Mouse (Mus musculus) embryonic facial prominence, embryonic 14.5 days (tissue): ENCODE results near the gene Olfr912. TPM values are rescaled to one million over a fixed set of nuclear protein-coding genes. Genes with fewer than 3 reads are reported as not detected.

ENCODE experiments used
- ATAC-seq: fragments of 200-750 bp; cut with Nextera tagmentation; 2 replicates; pipeline ENCODE4 v1.8.0; 2017; ENCODE audit warnings: low read depth, moderate number of reproducible peaks, moderate TSS enrichment
- DNase-seq: peaks from one replicate; pipeline ENCODE4 v3.0.0-alpha.2; 2015; ENCODE audit warnings: low spot score
- H3K27ac ChIP-seq: fragments of 300-500 bp; sonication (generic); replicated peaks from 2 replicates; pipeline ENCODE4 v1.5.1; 2014; ENCODE audit warnings: low read depth, mild to moderate bottlenecking, low read length, moderate library complexity
- H3K27me3 ChIP-seq: fragments of 300-500 bp; sonication (generic); replicated peaks from 2 replicates; pipeline ENCODE4 v1.6.1; 2014; ENCODE audit warnings: low read length; ENCODE audit not compliant: control insufficient read depth, insufficient read depth
- H3K36me3 ChIP-seq: fragments of 300-500 bp; sonication (generic); 2 replicates; pipeline ENCODE4 v1.6.1; 2014; ENCODE audit warnings: low read length, mixed read lengths; ENCODE audit not compliant: control insufficient read depth, insufficient read depth
- H3K4me1 ChIP-seq: fragments of 300-500 bp; sonication (generic); 2 replicates; pipeline ENCODE4 v1.6.1; 2014; ENCODE audit warnings: antibody characterized with exemption, low read length; ENCODE audit not compliant: control insufficient read depth, insufficient read depth
- H3K4me2 ChIP-seq: fragments of 300-500 bp; sonication (generic); 2 replicates; pipeline ENCODE4 v1.6.1; 2014; ENCODE audit warnings: low read depth, mild to moderate bottlenecking, low read length, moderate library complexity, mixed read lengths
- H3K4me3 ChIP-seq: fragments of 300-500 bp; sonication (generic); 2 replicates; pipeline ENCODE4 v1.5.1; 2014; ENCODE audit warnings: low read depth, mild to moderate bottlenecking, low read length
- H3K9ac ChIP-seq: fragments of 300-500 bp; sonication (generic); 2 replicates; pipeline ENCODE4 v1.6.1; 2014; ENCODE audit warnings: low read depth, mild to moderate bottlenecking, low read length, moderate library complexity, mixed read lengths
- H3K9me3 ChIP-seq: fragments of 300-500 bp; sonication (generic); 2 replicates; pipeline ENCODE4 v1.6.1; 2016; ENCODE audit warnings: low read length; ENCODE audit not compliant: control insufficient read depth
- WGBS: fragments of 180-500 bp; shearing (Covaris S2); extraction: QIAGEN DNeasy Blood & Tissue Kit; methylation state at CpG from one replicate; pipeline ENCODE4 v1.1.7; 2014; 5-methylcytosine and 5-hydroxymethylcytosine counted together
- polyA plus RNA-seq: library from polyadenylated mRNA; unstranded; fragments of >200 nt; fragmentation: Nextera tagmentation; extraction: Ambion mirVana; gene quantifications from 2 replicates; pipeline ENCODE4 v1.2.1, GENCODE M21; 2014

The Olfr912 gene
- polyA plus RNA-seq: 0.04 TPM in 1 of 2 replicates, not detected in the other

DNA sequence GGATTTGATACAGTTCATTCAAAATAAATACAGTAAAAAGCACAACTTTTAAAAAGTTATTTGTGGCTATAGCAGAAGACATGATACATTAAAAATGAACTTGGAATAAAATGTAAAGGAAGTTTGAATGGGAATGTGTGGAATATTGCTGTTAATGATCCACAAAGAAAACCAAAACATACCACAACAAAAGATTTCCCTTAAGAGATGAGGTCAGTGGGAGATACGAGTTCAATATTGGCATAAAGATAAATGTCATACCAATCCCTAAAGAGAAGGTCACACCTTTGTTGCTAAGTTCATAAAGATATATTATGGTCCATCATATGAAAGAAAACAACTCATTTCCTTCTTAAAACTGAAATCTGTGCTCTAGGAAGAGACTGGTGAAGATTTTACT, at the start of gene Olfr912:
Gene Olfr912, plus strand, starts transcription at position 301 of the 400 bp plus-strand sequence.
- Histone ChIP-seq H3K4me1 (no peaks in the 10 kb centered on the region), H3K27me3 (no peaks in the 10 kb centered on the region), H3K4me3 (no peak within 1 kb of the TSS), H3K9me3 (no peaks in the 10 kb centered on the region), H3K9ac (no peak within 1 kb of the TSS), H3K4me2 (no peak within 1 kb of the TSS), H3K27ac (no peak within 1 kb of the TSS), H3K36me3 (no peaks in the 10 kb centered on the region)
- DNase-seq (no peak), ATAC-seq (no peak)
- WGBS: 81% methylated on average over 1 of the region's 1 CpGs

DNA sequence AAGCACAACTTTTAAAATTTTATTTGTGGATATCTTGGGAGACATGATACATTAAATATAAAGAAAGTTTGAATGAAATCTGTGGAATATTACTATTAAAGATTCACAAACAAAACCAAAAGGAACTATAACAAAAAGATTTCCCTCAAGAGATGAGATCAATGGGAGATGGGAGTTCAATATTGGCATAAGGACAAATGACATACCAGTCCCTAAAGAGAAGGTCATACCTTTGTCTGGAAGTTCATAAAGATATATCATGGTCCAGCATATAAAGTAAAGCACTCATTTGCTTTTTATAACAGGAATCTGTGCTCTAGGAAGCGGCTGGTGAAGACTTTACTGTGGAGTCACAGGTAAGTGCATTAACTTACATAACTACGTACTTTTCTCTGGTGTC, 42.4 kb upstream of the Olfr912 start, which contains the start of gene Olfr910:
Gene Olfr910, plus strand, starts transcription at position 301 of the 400 bp plus-strand sequence.
- no peaks in the 10 kb centered on the region for H3K4me1 ChIP-seq
- H3K27me3 ChIP-seq: no peaks in the 10 kb centered on the region
- no peak within 1 kb of the TSS for H3K4me2 ChIP-seq
- H3K27ac ChIP-seq: no peak within 1 kb of the TSS
- no peak for ATAC-seq
- no peaks in the 10 kb centered on the region for H3K36me3 ChIP-seq
- no peak within 1 kb of the TSS for H3K4me3 ChIP-seq
- 88% methylated on average over 2 of the region's 2 CpGs for WGBS
- no peak within 1 kb of the TSS for H3K9ac ChIP-seq
- DNase-seq: no peak
- H3K9me3 ChIP-seq: 0 out of 2 replicates have a peak, but pooled peaks cover 5% of the 10 kb centered on the region

GRCm38 (mm10) chr9:38591056-38591455, 11.1 kb downstream of the Olfr912 start:
- Histone ChIP-seq H3K9me3 (no peaks in the 10 kb centered on the region), H3K4me1 (no peaks in the 10 kb centered on the region), H3K4me3 (no peak overlapping the region), H3K9ac (no peak overlapping the region), H3K36me3 (no peaks in the 10 kb centered on the region), H3K27me3 (no peaks in the 10 kb centered on the region), H3K27ac (no peak overlapping the region), H3K4me2 (no peak overlapping the region)
- DNase-seq: no peak
- WGBS: 54% methylated on average over 1 of the region's 1 CpGs
- no peak for ATAC-seq

- WGBS: 51% methylated on average over 2 of the region's 2 CpGs
- Histone ChIP-seq H3K9ac (no peak within 1 kb of the TSS), H3K27me3 (no peaks in the 10 kb centered on the region), H3K36me3 (no peaks in the 10 kb centered on the region), H3K27ac (no peak within 1 kb of the TSS), H3K4me2 (no peak within 1 kb of the TSS), H3K9me3 (no peaks in the 10 kb centered on the region), H3K4me1 (no peaks in the 10 kb centered on the region), H3K4me3 (no peak within 1 kb of the TSS)
- DNase-seq (no peak), ATAC-seq (no peak)
These were observed 12.5 kb downstream of the Olfr912 start, which contains the start of gene Olfr913 for GRCm38 (mm10) chr9:38592459-38592858. TSS of gene Olfr913 (plus strand) at chr9:38592759.

GRCm38 (mm10) chr9:38604802-38605201, 24.8 kb downstream of the Olfr912 start, which contains the start of gene Olfr914:
TSS of gene Olfr914 (plus strand) at chr9:38605102.
- no peak within 1 kb of the TSS for H3K4me2 ChIP-seq
- H3K27ac ChIP-seq: no peak within 1 kb of the TSS
- DNase-seq (no peak), ATAC-seq (no peak)
- H3K36me3 ChIP-seq: no peaks in the 10 kb centered on the region
- H3K4me3 ChIP-seq: no peak within 1 kb of the TSS
- no peaks in the 10 kb centered on the region for H3K4me1 ChIP-seq
- WGBS: 63% methylated on average over 2 of the region's 2 CpGs
- no peaks in the 10 kb centered on the region for H3K9me3 ChIP-seq
- H3K27me3 ChIP-seq: no peaks in the 10 kb centered on the region
- H3K9ac ChIP-seq: no peak within 1 kb of the TSS

- DNase-seq (no peak), ATAC-seq (no peak)
- H3K4me2 ChIP-seq: no peak overlapping the region
- H3K27me3 ChIP-seq: no peaks in the 10 kb centered on the region
- no peak overlapping the region for H3K27ac ChIP-seq
- no peaks in the 10 kb centered on the region for H3K9me3 ChIP-seq
- no peak overlapping the region for H3K9ac ChIP-seq
- 78% methylated on average over 4 of the region's 4 CpGs for whole genome bisulfite sequencing
- H3K36me3 ChIP-seq: no peaks in the 10 kb centered on the region
- H3K4me3 ChIP-seq: no peak overlapping the region
- H3K4me1 ChIP-seq: no peaks in the 10 kb centered on the region
These were observed 52.4 kb downstream of the Olfr912 start for GRCm38 (mm10) chr9:38632406-38632805.

Other genes with a start within 250 kb of the Olfr912 start
- not detected in 2 replicates for gene Olfr898, start 231.8 kb upstream of the Olfr912 start, polyA plus RNA-seq
- gene Olfr250, start 213.3 kb upstream of the Olfr912 start, polyA plus RNA-seq: 0.06 TPM in 1 of 2 replicates, not detected in the other
- gene Olfr251, start 203.1 kb upstream of the Olfr912 start, polyA plus RNA-seq: not detected in 2 replicates
- gene Olfr147, start 178.5 kb upstream of the Olfr912 start, polyA plus RNA-seq: not detected in 2 replicates
- gene Olfr901, start 150.7 kb upstream of the Olfr912 start, polyA plus RNA-seq: not detected in 2 replicates
- not detected in 2 replicates for gene Olfr902, start 132.5 kb upstream of the Olfr912 start, polyA plus RNA-seq
- gene Olfr904, start 117.0 kb upstream of the Olfr912 start, polyA plus RNA-seq: 0.06 TPM in 1 of 2 replicates, not detected in the other
- 0.13 TPM in 1 of 2 replicates, not detected in the other for gene Olfr905, start 109.1 kb upstream of the Olfr912 start, polyA plus RNA-seq
- not detected in 2 replicates for gene Olfr906, start 93.1 kb upstream of the Olfr912 start, polyA plus RNA-seq
- gene Olfr907, start 84.4 kb upstream of the Olfr912 start, polyA plus RNA-seq: not detected in 2 replicates
- not detected in 2 replicates for gene Olfr911-ps1, start 58.6 kb upstream of the Olfr912 start, polyA plus RNA-seq
- gene Olfr910, start 42.3 kb upstream of the Olfr912 start, polyA plus RNA-seq: 0.08 TPM in 1 of 2 replicates, not detected in the other
- not detected in 2 replicates for gene Olfr913, start 12.6 kb downstream of the Olfr912 start, polyA plus RNA-seq
- gene Olfr914, start 24.9 kb downstream of the Olfr912 start, polyA plus RNA-seq: not detected in 2 replicates
- gene Olfr916, start 79.7 kb downstream of the Olfr912 start, polyA plus RNA-seq: not detected in 2 replicates
- gene Olfr917, start 85.7 kb downstream of the Olfr912 start, polyA plus RNA-seq: not detected in 2 replicates
- gene Olfr918, start 94.4 kb downstream of the Olfr912 start, polyA plus RNA-seq: not detected in 2 replicates
- not detected in 2 replicates for gene Olfr919, start 123.5 kb downstream of the Olfr912 start, polyA plus RNA-seq
- gene Vwa5a, start 138.1 kb downstream of the Olfr912 start, polyA plus RNA-seq: 31.1 and 33.5 TPM in 2 replicates
- 0.04 TPM in 1 of 2 replicates, not detected in the other for gene Olfr920, start 172.1 kb downstream of the Olfr912 start, polyA plus RNA-seq
- not detected in 2 replicates for gene Olfr921, start 192.9 kb downstream of the Olfr912 start, polyA plus RNA-seq
- not detected in 2 replicates for gene Olfr922, start 234.4 kb downstream of the Olfr912 start, polyA plus RNA-seq
- 0.13 and 0.29 TPM in 2 replicates for gene Olfr923, start 246.4 kb downstream of the Olfr912 start, polyA plus RNA-seq